ENCODE assay signal across 10 mouse cellular contexts in the genomic region with DNA sequence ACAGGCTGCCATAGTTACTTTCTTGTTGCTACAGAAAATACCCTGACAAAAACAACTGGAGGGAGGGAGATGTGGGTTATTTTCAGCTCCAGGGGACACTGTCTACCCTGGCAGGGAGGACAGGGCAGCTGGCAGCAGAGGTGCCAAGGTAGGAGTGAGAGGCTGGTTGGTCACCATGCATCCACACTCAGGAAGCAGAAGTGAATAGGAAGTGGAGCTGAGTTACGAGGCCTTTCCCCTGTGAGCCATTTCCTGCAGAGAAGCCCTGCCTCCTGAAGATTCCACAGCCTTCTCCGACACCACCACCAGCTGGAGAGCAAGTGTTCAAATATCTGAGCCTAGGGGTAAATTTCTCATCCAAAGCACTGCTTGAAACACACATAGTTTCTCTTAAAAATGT.
A peak's percentile ranks its signal among the peaks of the same experiment; 100 is the strongest.
DNase-seq lines count a peak whose midpoint lies in the region; ATAC-seq and TF ChIP-seq lines count a peak whose summit lies in the region.
"Had no signal": no experiment of that assay in that cellular context is flagged by ENCODE, and none has a peak within 500 bp of the region (broad histone marks: within the 10 kb centered on the region; RNA-seq: fewer than 3 reads in every experiment).

No protein-coding gene starts in this region.

- no peak for ATAC-seq in liver, postnatal 0 days
- ATAC-seq in kidney, embryonic 15.5 days (replicated peaks; ENCODE audit: low FRiP score): no peak
- ATAC-seq in megakaryocyte progenitor cell, adult 5-6 weeks (replicated peaks; ENCODE audit: poor library complexity): peak; percentile 71
- no peak for ATAC-seq in hindbrain, embryonic 16.5 days

- no peaks in the 10 kb centered on the region for H3K36me3 ChIP-seq in liver, postnatal 0 days (replicated peaks; ENCODE audit: insufficient read depth, low read length)
- peaks cover 6% of the 10 kb centered on the region; the same call in 1 of the 2 replicates for H3K36me3 ChIP-seq in heart, embryonic 10.5 days
- no peaks in the 10 kb centered on the region for H3K36me3 ChIP-seq in kidney, embryonic 15.5 days
- H3K36me3 ChIP-seq in hindbrain, embryonic 16.5 days (ENCODE audit: control insufficient read depth, insufficient read depth, low read length): no peaks in the 10 kb centered on the region
- H3K36me3 ChIP-seq in hindbrain, embryonic 10.5 days: no peaks in the 10 kb centered on the region

- H3K9me3 ChIP-seq in liver, postnatal 0 days (ENCODE audit: low read length): no peaks in the 10 kb centered on the region
- H3K9me3 ChIP-seq in heart, embryonic 10.5 days: no peaks in the 10 kb centered on the region
- no peaks in the 10 kb centered on the region for H3K9me3 ChIP-seq in kidney, embryonic 15.5 days (replicated peaks)
- no peaks in the 10 kb centered on the region for H3K9me3 ChIP-seq in hindbrain, embryonic 16.5 days (ENCODE audit: control insufficient read depth, low read length)
- peaks cover 9% of the 10 kb centered on the region; the same call in 1 of the 2 replicates for H3K9me3 ChIP-seq in hindbrain, embryonic 10.5 days

- H3K27me3 ChIP-seq in liver, postnatal 0 days (ENCODE audit: insufficient read depth, low read length): no peaks in the 10 kb centered on the region
- no peaks in the 10 kb centered on the region for H3K27me3 ChIP-seq in heart, embryonic 10.5 days (ENCODE audit: insufficient read depth, poor library complexity, severe bottlenecking)
- H3K27me3 ChIP-seq in kidney, embryonic 15.5 days: no peaks in the 10 kb centered on the region
- H3K27me3 ChIP-seq in hindbrain, embryonic 16.5 days (replicated peaks; ENCODE audit: control insufficient read depth, insufficient read depth, low read length): no peaks in the 10 kb centered on the region
- no peaks in the 10 kb centered on the region for H3K27me3 ChIP-seq in hindbrain, embryonic 10.5 days (ENCODE audit: insufficient read depth, poor library complexity, severe bottlenecking)

- DNase-seq in liver, postnatal 0 days: no peak
- no peak for DNase-seq in liver
- no peak for DNase-seq in heart, embryonic 10.5 days (ENCODE audit: low spot score)
- no peak for DNase-seq in embryo, embryonic 9.5 days (ENCODE audit: extremely low spot score)
- no peak for DNase-seq in hindbrain, embryonic 10.5 days (ENCODE audit: low spot score)
- DNase-seq: embryo, embryonic 11 days; thymus, postnatal 25 days had no signal

- TF ChIP-seq EP300 in liver, postnatal 0 days (IDR thresholded peaks at IDR 0.05; ENCODE audit: low read depth): no peak

- H3K4me1 ChIP-seq in liver, postnatal 0 days (ENCODE audit: insufficient read depth): no peaks in the 10 kb centered on the region; the same call in 1 of the 2 replicates
- peaks cover 17% of the 10 kb centered on the region; the same call in 1 of the 2 replicates for H3K4me1 ChIP-seq in heart, embryonic 10.5 days
- H3K4me1 ChIP-seq in kidney, embryonic 15.5 days: peaks cover 10% of the 10 kb centered on the region; the same call in 1 of the 2 replicates
- H3K4me1 ChIP-seq in hindbrain, embryonic 16.5 days (ENCODE audit: control insufficient read depth, insufficient read depth, low read depth, low read length): no peaks in the 10 kb centered on the region
- H3K4me1 ChIP-seq in hindbrain, embryonic 10.5 days (replicated peaks): peaks cover 30% of the 10 kb centered on the region

- H3K9ac ChIP-seq in liver, postnatal 0 days (replicated peaks): no peak overlapping the region
- H3K9ac ChIP-seq in kidney, embryonic 15.5 days: no peak overlapping the region
- H3K9ac ChIP-seq in hindbrain, embryonic 16.5 days (ENCODE audit: low read depth, low read length): no peak overlapping the region

- no peak overlapping the region for H3K4me2 ChIP-seq in liver, postnatal 0 days (ENCODE audit: low read depth, low read length)
- no peak overlapping the region for H3K4me2 ChIP-seq in kidney, embryonic 15.5 days
- H3K4me2 ChIP-seq in hindbrain, embryonic 16.5 days (ENCODE audit: low read length): no peak overlapping the region

- H3K4me3 ChIP-seq in liver, postnatal 0 days (ENCODE audit: low read depth, low read length): no peak overlapping the region
- H3K4me3 ChIP-seq in heart, embryonic 10.5 days: no peak overlapping the region
- H3K4me3 ChIP-seq in kidney, embryonic 15.5 days (replicated peaks): no peak overlapping the region
- no peak overlapping the region for H3K4me3 ChIP-seq in hindbrain, embryonic 16.5 days (ENCODE audit: low read length)
- H3K4me3 ChIP-seq in hindbrain, embryonic 10.5 days: no peak overlapping the region

- 0 out of 2 replicates have a peak overlapping the region, but pooled peaks have one; percentile 7 for H3K27ac ChIP-seq in liver, postnatal 0 days (ENCODE audit: low read depth)
- peak overlapping the region; percentile 42; the same call in 1 of the 2 replicates for H3K27ac ChIP-seq in heart, embryonic 10.5 days
- H3K27ac ChIP-seq in kidney, embryonic 15.5 days: peak overlapping the region; percentile 45; the same call in 1 of the 2 replicates
- no peak overlapping the region for H3K27ac ChIP-seq in hindbrain, embryonic 16.5 days (ENCODE audit: low read depth, low read length)
- H3K27ac ChIP-seq in hindbrain, embryonic 10.5 days: no peak overlapping the region

- WGBS in liver, postnatal 0 days (ENCODE audit: insufficient replicate concordance): 29% methylated on average over 2 of the region's 2 CpGs
- WGBS in heart, embryonic 10.5 days: 50% methylated on average over 2 of the region's 2 CpGs
- WGBS in kidney, embryonic 15.5 days: 61% methylated on average over 2 of the region's 2 CpGs
- 66% methylated on average over 2 of the region's 2 CpGs for WGBS in hindbrain, embryonic 16.5 days
- 67% methylated on average over 2 of the region's 2 CpGs for WGBS in hindbrain, embryonic 10.5 days

- TF ChIP-seq CTCF in liver, postnatal 0 days (IDR thresholded peaks at IDR 0.05; ENCODE audit: low read depth): 0 out of 2 replicates have a peak, but pooled peaks have one; percentile 6

Comparison
In these comparisons a context has a peak if more than half of its experiments do, and no peak if none do; other contexts are left out.
1. H3K27ac ChIP-seq: peak in liver, postnatal 0 days (single experiment), heart, embryonic 10.5 days (single experiment) and kidney, embryonic 15.5 days (single experiment); none in hindbrain, embryonic 16.5 days (single experiment) and hindbrain, embryonic 10.5 days (single experiment).